Comparison of ENCODE assay signal across 1 mouse cellular context in the genomic region with DNA sequence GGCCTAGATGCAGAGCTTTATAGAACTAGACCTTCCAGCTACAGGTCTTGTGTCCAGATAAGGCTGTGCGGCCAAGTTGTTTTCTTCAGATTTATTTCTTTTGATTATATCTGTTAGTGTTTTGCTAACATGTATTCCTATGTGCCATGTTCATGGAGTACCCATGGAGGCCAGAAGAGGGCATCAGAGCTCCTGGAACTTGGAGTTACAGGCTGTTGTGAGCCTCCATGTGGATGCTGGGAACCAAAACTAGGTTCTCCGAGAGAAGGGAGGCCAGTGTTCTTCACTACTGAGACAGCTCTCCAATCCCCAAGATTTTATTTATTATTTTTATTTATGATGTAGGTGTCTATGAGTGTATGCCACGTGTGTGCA.
TF ChIP-seq lines count a peak whose summit lies in the region.

No protein-coding gene starts in this region.

TF ChIP-seq in MEL, 35 proteins besides CTCF, POLR2A, EP300 and RAD21:
- TF ChIP-seq SMC3 (IDR thresholded peaks at IDR 0.05; ENCODE audit: low read depth, low read length): peak; percentile 29; the same call in 1 of the 2 replicates
- TF ChIP-seq MYC (IDR thresholded peaks at IDR 0.05; ENCODE audit: low read depth, low read length): no peak
